Mouse (Mus musculus) small intestine, adult 2 months (tissue): ENCODE measurements around the gene Actg1. TPM values are rescaled to one million over a fixed set of nuclear protein-coding genes. Genes with fewer than 3 reads are reported as not detected.
"Not testable (repeated sequence)": the region's sequence is repeated elsewhere in the genome, so short reads cannot be mapped to it uniquely, and the experiment has no call there.

Source experiments
- H3K27ac ChIP-seq: fragments of 200-500 bp; 2 replicates; pipeline ENCODE4 v1.5.1; 2012; ENCODE audit warnings: low read depth, low read length, control low read depth, inconsistent platforms; ENCODE audit not compliant: insufficient read depth
- H3K27me3 ChIP-seq: fragments of 200-500 bp; 2 replicates; pipeline ENCODE4 v1.6.1; 2012; ENCODE audit warnings: mild to moderate bottlenecking, moderate library complexity, low read length, inconsistent platforms; ENCODE audit not compliant: control insufficient read depth, insufficient read depth
- H3K36me3 ChIP-seq: fragments of 200-500 bp; 2 replicates; pipeline ENCODE4 v1.6.1; 2012; ENCODE audit warnings: mild to moderate bottlenecking, low read length, control low read depth, inconsistent platforms; ENCODE audit not compliant: control insufficient read depth, insufficient read depth
- H3K4me1 ChIP-seq: fragments of 200-500 bp; 2 replicates; pipeline ENCODE4 v1.6.1; 2012; ENCODE audit warnings: low read length, inconsistent platforms, mixed read lengths; ENCODE audit not compliant: control insufficient read depth, insufficient read depth, insufficient read length
- H3K4me3 ChIP-seq: fragments of 200-500 bp; 2 replicates; pipeline ENCODE4 v1.5.1; 2012; ENCODE audit warnings: low read depth, mild to moderate bottlenecking, control low read depth, inconsistent platforms, low read length, moderate library complexity
- CTCF ChIP-seq: fragments of 200-500 bp; IDR thresholded peaks from 2 replicates; pipeline ENCODE4 v1.5.1; 2012; ENCODE audit warnings: low read depth, mild to moderate bottlenecking, control low read depth, inconsistent platforms, low read length, moderate library complexity, mixed read lengths; ENCODE audit not compliant: insufficient replicate concordance, insufficient read length; ENCODE audit errors: extremely low read depth
- POLR2A ChIP-seq: fragments of 200-500 bp; IDR thresholded peaks from 2 replicates; pipeline ENCODE4 v1.6.1; 2012; ENCODE audit warnings: low read depth, mild to moderate bottlenecking, control low read depth, inconsistent platforms, low read length, moderate library complexity
- WGBS: fragments of 180-500 bp; shearing (Covaris S2); methylation state at CpG from one replicate; pipeline ENCODE4 v1.1.7; 2018; 5-methylcytosine and 5-hydroxymethylcytosine counted together
- polyA plus RNA-seq: library from polyadenylated mRNA; depleted of rRNA; stranded (reverse); fragments of >200 nt; gene quantifications from 2 replicates; pipeline ENCODE4 v1.2.3, GENCODE M21; 2012

The Actg1 gene
- polyA plus RNA-seq, 1 experiment = 1,318 TPM

DNA sequence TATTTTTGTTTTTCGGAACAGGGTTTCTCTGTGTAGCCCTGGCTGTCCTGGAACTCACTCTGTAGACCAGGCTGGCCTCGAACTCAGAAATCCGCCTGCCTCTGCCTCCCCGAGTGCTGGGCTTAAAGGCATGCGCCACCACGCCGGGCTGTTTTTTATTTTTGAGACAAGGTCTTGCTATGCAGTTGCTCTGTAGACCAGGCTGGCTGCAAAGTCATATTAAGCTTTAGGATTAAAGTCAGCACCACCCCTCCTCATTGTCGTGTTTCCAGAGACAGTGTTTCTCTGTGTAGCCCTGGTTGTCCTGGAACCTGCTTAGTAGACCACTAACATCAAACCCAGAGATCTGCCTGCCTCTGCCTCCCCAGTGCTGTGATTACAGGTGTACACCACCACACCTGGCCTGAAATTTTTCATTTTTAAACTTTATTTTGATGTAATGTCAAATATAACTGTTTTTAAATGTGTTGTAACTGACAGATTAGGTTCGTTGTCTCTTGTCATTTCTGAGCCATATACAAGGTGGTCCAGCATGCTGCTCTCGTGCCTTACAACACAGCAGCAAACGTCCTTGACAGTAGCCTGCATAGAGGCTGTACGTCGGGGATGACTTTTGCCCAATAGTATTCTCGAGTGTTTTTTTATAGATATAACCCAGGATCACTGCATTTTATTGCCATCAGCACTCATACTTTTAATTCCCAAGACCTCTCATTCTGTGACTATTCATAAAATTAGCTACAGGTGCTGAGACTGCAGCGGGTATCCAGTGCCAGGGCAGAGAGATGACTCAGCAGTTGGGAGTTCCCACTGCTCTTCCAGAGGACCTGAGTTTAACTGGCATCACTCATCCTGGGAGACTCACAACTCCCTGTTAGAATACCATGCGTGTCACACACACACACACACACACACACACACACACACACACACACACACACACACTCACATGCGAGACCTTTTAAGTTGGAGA, 6.2 kb upstream of the Actg1 start:
- TF ChIP-seq POLR2A = no peak
- no peak for TF ChIP-seq CTCF
- WGBS = 69% methylated on average over 17 of the region's 17 CpGs
- Histone ChIP-seq H3K27ac (peak overlapping the region; percentile 18; the same call in 1 of the 2 replicates), H3K4me1 (peaks cover 37% of the 10 kb centered on the region), H3K27me3 (no peaks in the 10 kb centered on the region), H3K36me3 (no peaks in the 10 kb centered on the region), H3K4me3 (no peak overlapping the region)

DNA sequence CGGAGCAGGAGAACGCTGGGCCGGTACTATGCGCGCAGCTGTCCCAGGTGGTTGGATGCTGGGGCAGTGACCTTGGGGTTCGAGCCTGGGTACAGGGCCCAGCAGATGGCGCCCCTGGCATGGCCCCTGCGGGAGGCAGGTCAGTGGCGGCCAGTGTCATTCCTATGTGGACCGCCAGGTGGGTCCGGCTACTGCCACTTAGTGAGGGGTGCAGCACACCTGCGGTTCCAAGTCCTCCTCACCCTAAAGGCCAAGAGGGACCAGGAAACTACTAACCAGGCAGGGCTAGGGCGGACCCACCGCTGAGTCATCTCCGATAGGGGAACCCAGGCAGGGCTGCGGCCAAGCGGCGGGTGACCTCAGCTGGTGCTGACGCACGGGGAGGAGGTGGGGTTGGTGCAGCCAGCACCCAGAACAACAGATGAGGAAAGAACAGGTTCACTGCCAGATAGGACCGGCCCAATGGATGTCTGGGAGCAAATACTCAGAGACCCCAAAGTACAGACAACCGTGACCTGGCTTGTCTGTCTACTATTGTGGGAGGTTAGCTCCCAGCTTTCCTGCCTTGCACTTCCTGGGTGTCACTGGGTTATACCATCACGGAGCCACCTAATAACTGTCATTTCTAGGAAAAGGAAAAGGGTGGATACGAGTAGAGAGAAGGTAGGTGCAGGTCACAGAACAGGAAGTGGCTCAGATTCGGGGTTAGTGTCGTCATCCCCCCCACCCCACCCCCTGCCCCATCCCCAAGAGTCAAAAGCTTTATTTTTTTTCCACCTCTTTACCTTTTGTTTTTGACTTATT, 5.4 kb upstream of the Actg1 start:
- peak overlapping the region; percentile 82 for H3K27ac ChIP-seq
- no peaks in the 10 kb centered on the region for H3K36me3 ChIP-seq
- peaks cover 37% of the 10 kb centered on the region for H3K4me1 ChIP-seq
- WGBS = 7% methylated on average over 26 of the region's 26 CpGs
- peak overlapping the region; percentile 31 for H3K4me3 ChIP-seq
- TF ChIP-seq CTCF = peak; percentile 68
- peak; percentile 37; the same call in 1 of the 2 replicates for TF ChIP-seq POLR2A
- H3K27me3 ChIP-seq = no peaks in the 10 kb centered on the region

DNA sequence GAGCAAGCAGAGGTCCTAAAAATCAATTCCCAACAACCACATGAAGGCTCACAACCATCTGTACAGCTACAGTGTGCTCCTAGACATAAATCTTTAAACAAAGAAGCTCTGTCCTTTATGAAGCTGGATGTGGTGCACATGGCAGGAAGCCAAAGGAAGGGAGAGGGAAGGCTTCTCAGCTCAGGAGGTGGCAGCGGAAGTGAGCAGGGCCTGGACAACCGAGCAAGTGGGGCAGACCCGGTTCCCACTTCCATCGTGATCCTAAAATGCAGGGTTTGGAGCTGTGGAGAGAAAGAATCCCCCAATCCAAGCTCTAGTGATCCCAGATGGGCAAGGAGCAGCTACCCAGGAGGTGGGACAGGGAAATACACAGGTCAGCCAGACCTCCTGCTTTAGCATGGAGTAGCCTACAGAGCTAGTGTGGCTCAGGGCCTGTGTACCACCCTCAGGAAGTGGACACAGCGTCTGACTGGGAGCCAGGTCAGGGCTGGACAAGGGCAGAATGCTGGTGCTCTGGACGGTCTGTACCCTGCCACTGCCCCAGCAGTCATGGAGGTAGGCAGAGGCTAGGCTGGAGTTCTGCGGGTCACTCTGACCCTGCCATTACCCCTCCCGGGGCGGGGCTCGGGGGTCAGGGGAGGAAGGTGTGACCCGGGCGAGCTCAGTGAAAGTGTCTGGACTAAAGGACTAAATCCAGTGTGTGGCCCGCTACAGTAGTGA, 4.4 kb upstream of the Actg1 start:
- Histone ChIP-seq H3K4me3 (no peak overlapping the region), H3K4me1 (peaks cover 35% of the 10 kb centered on the region), H3K27me3 (no peaks in the 10 kb centered on the region), H3K27ac (peak overlapping the region; percentile 87), H3K36me3 (peaks cover 4% of the 10 kb centered on the region; the same call in 1 of the 2 replicates)
- WGBS = 42% methylated on average over 13 of the region's 13 CpGs
- TF ChIP-seq POLR2A = no peak
- TF ChIP-seq CTCF = no peak

- H3K4me3 ChIP-seq, H3K36me3 ChIP-seq, H3K27me3 ChIP-seq: not testable (repeated sequence)
- WGBS = 88% methylated on average over 5 of the region's 5 CpGs
- Histone ChIP-seq H3K27ac (peak overlapping the region; percentile 100), H3K4me1 (peaks cover 34% of the 10 kb centered on the region)
These were observed 3.7 kb upstream of the Actg1 start for GRCm38 (mm10) chr11:120352093-120352350.

GRCm38 (mm10) chr11:120351250-120352092, 3.1 kb upstream of the Actg1 start:
- Histone ChIP-seq H3K36me3 (peaks cover 13% of the 10 kb centered on the region), H3K27me3 (no peaks in the 10 kb centered on the region), H3K4me3 (no peak overlapping the region), H3K27ac (peak overlapping the region; percentile 100), H3K4me1 (peaks cover 34% of the 10 kb centered on the region)
- 55% methylated on average over 10 of the region's 10 CpGs for WGBS
- no peak for TF ChIP-seq POLR2A
- no peak for TF ChIP-seq CTCF

- WGBS = 8% methylated on average over 11 of the region's 11 CpGs
- TF ChIP-seq POLR2A (no peak; the same call in 1 of the 2 replicates), CTCF (no peak)
- H3K4me3 ChIP-seq = peak overlapping the region; percentile 87
These were observed 2.4 kb upstream of the Actg1 start for GRCm38 (mm10) chr11:120350711-120351110.

More at GRCm38 (mm10) chr11:120350711-120351110, 2.4 kb upstream of the Actg1 start:
- Histone ChIP-seq H3K36me3 (peaks cover 15% of the 10 kb centered on the region), H3K27ac (peak overlapping the region; percentile 100), H3K4me1 (peaks cover 34% of the 10 kb centered on the region), H3K27me3 (no peaks in the 10 kb centered on the region)
